Comparison of ENCODE assay signal across 8 mouse cellular contexts in the genomic region with DNA sequence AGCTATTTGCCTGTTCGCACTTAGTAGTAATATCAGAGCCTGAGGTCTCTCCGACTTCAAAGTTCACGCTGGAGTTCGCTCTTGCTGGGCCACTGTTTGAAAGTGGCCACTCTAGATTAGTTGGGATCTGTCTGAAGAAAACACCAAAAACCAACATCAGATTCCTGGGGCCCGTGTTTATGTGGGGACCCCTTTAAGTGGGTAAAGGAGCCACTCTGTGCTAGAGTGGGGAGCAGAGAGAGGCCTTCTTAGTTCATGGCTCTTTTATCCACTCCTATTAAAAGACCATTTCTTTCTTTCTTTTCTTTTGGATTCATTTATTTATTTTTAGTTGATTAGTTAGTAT. TPM values are rescaled to one million over a fixed set of nuclear protein-coding genes. Genes with fewer than 3 reads are reported as not detected.
A peak's percentile ranks its signal among the peaks of the same experiment; 100 is the strongest.
DNase-seq lines count a peak whose midpoint lies in the region; ATAC-seq and TF ChIP-seq lines count a peak whose summit lies in the region.

No protein-coding gene starts in this region.

- WGBS in heart, embryonic 16.5 days: 2% methylated on average over 5 of the region's 5 CpGs
- WGBS in hindbrain, embryonic 11.5 days: 16% methylated on average over 5 of the region's 5 CpGs
- 16% methylated on average over 5 of the region's 5 CpGs for WGBS in midbrain, embryonic 11.5 days

- H3K4me3 ChIP-seq in heart, embryonic 16.5 days (ENCODE audit: low read length): peak overlapping the region; percentile 84
- peak overlapping the region; percentile 97 for H3K4me3 ChIP-seq in G1E (ENCODE audit: low read depth, low read length)
- peak overlapping the region; percentile 80 for H3K4me3 ChIP-seq in hindbrain, embryonic 11.5 days (ENCODE audit: low read depth, low read length)
- H3K4me3 ChIP-seq in midbrain, embryonic 11.5 days (ENCODE audit: low read depth, low read length): peak overlapping the region; percentile 94

- ATAC-seq in heart, embryonic 16.5 days (replicated peaks; ENCODE audit: extremely low read depth, insufficient read depth, low FRiP score): no peak
- ATAC-seq in G1E (ENCODE audit: extremely low read depth, insufficient number of reproducible peaks, low FRiP score, poor library complexity, severe bottlenecking): no peak
- ATAC-seq in hindbrain, embryonic 11.5 days (ENCODE audit: low FRiP score): no peak; the same call in 1 of the 2 replicates
- ATAC-seq in midbrain, embryonic 11.5 days (ENCODE audit: low FRiP score): peak; percentile 13; the same call in 1 of the 2 replicates

- H3K9ac ChIP-seq in heart, embryonic 16.5 days (ENCODE audit: low read length): peak overlapping the region; percentile 98
- peak overlapping the region; percentile 94 for H3K9ac ChIP-seq in hindbrain, embryonic 11.5 days (ENCODE audit: low read depth, low read length)
- H3K9ac ChIP-seq in midbrain, embryonic 11.5 days (ENCODE audit: low read length): peak overlapping the region; percentile 96

- peaks cover 6% of the 10 kb centered on the region for H3K4me1 ChIP-seq in heart, embryonic 16.5 days (ENCODE audit: control insufficient read depth, insufficient read depth, low read length)
- H3K4me1 ChIP-seq in G1E (ENCODE audit: insufficient read depth, low read depth, low read length): peaks cover 24% of the 10 kb centered on the region
- H3K4me1 ChIP-seq in hindbrain, embryonic 11.5 days (replicated peaks; ENCODE audit: control insufficient read depth, insufficient read depth, low read length): no peaks in the 10 kb centered on the region
- peaks cover 6% of the 10 kb centered on the region; the same call in 1 of the 2 replicates for H3K4me1 ChIP-seq in midbrain, embryonic 11.5 days (ENCODE audit: control insufficient read depth, insufficient read depth, low read length)

- H3K27ac ChIP-seq in heart, embryonic 16.5 days (ENCODE audit: low read length): peak overlapping the region; percentile 88
- peak overlapping the region; percentile 87 for H3K27ac ChIP-seq in hindbrain, embryonic 11.5 days (ENCODE audit: low read depth, low read length)
- H3K27ac ChIP-seq in midbrain, embryonic 11.5 days (ENCODE audit: low read depth, low read length): peak overlapping the region; percentile 67

- no peaks in the 10 kb centered on the region for H3K27me3 ChIP-seq in heart, embryonic 16.5 days (ENCODE audit: control insufficient read depth, insufficient read depth, low read length)
- no peaks in the 10 kb centered on the region for H3K27me3 ChIP-seq in G1E (ENCODE audit: insufficient read depth, low read length)
- no peaks in the 10 kb centered on the region for H3K27me3 ChIP-seq in hindbrain, embryonic 11.5 days (ENCODE audit: control insufficient read depth, insufficient read depth, low read length)
- no peaks in the 10 kb centered on the region for H3K27me3 ChIP-seq in midbrain, embryonic 11.5 days (ENCODE audit: control insufficient read depth, insufficient read depth, low read length)

- DNase-seq in heart, postnatal 4 days: no peak
- DNase-seq in G1E (ENCODE audit: low spot score): peak; percentile 10
- DNase-seq in hindbrain, embryonic 11.5 days (ENCODE audit: low spot score): no peak
- DNase-seq in midbrain, embryonic 11.5 days (ENCODE audit: low spot score, missing footprints): no peak
- no peak for DNase-seq in adrenal gland, postnatal 14 days
- no peak for DNase-seq in right cerebral cortex, postnatal 4 days
- no peak for DNase-seq in layer of hippocampus, adult 11-12 months (ENCODE audit: low spot score)

- H3K9me3 ChIP-seq in heart, embryonic 16.5 days (replicated peaks; ENCODE audit: control insufficient read depth, low read length): no peaks in the 10 kb centered on the region
- no peaks in the 10 kb centered on the region for H3K9me3 ChIP-seq in G1E (replicated peaks)
- no peaks in the 10 kb centered on the region for H3K9me3 ChIP-seq in hindbrain, embryonic 11.5 days (ENCODE audit: control insufficient read depth, low read length)
- no peaks in the 10 kb centered on the region for H3K9me3 ChIP-seq in midbrain, embryonic 11.5 days (ENCODE audit: control insufficient read depth, low read length)

- H3K36me3 ChIP-seq in heart, embryonic 16.5 days (ENCODE audit: control insufficient read depth, insufficient read depth): peaks cover 21% of the 10 kb centered on the region
- H3K36me3 ChIP-seq in G1E (replicated peaks): peaks cover 36% of the 10 kb centered on the region
- no peaks in the 10 kb centered on the region for H3K36me3 ChIP-seq in hindbrain, embryonic 11.5 days (ENCODE audit: control insufficient read depth, insufficient read depth, low read length)
- H3K36me3 ChIP-seq in midbrain, embryonic 11.5 days (ENCODE audit: control insufficient read depth, insufficient read depth, low read length): peaks cover 6% of the 10 kb centered on the region; the same call in 1 of the 2 replicates

- H3K4me2 ChIP-seq in heart, embryonic 16.5 days (ENCODE audit: low read depth, low read length): peak overlapping the region; percentile 81
- peak overlapping the region; percentile 43 for H3K4me2 ChIP-seq in hindbrain, embryonic 11.5 days (replicated peaks; ENCODE audit: low read depth, low read length)
- peak overlapping the region; percentile 65 for H3K4me2 ChIP-seq in midbrain, embryonic 11.5 days

- no peak for TF ChIP-seq CTCF in G1E (IDR thresholded peaks at IDR 0.05; ENCODE audit: low read depth, low read length)

RNA-seq across cellular contexts. Expression of a gene that starts 0.7 kb away (rescaled TPM):
- 65.6 and 73.4 TPM in 2 replicates for polyA plus RNA-seq in heart, embryonic 16.5 days (2015; fragmentation: Nextera tagmentation; extraction: Ambion mirVana)
- total RNA-seq in heart, postnatal 4 days (2021): 10 to 100 TPM; 35.7 to 36.6 TPM
- 14.0 and 15.0 TPM in 2 replicates for total RNA-seq in G1E (2014; fragmentation: Nextera tagmentation)
- total RNA-seq in G1E (2017): 36.8 and 43.6 TPM in 2 replicates
- 11.6 and 14.0 TPM in 2 replicates for polyA plus RNA-seq in G1E (2012)
- polyA plus RNA-seq in hindbrain, embryonic 11.5 days (2014; fragmentation: Nextera tagmentation; extraction: Ambion mirVana): 103 and 108 TPM in 2 replicates
- polyA plus RNA-seq in midbrain, embryonic 11.5 days (2014; fragmentation: Nextera tagmentation; extraction: Ambion mirVana): 91.4 and 101 TPM in 2 replicates
- 50.0 and 52.8 TPM in 2 replicates for total RNA-seq in adrenal gland, postnatal 14 days (2021)

RNA-seq across cellular contexts. Expression of a gene that starts 12.0 kb away (rescaled TPM):
- 49.9 and 66.0 TPM in 2 replicates for polyA plus RNA-seq in heart, embryonic 16.5 days (2015; fragmentation: Nextera tagmentation; extraction: Ambion mirVana)
- 10 to 100 TPM; 42.2 to 45.7 TPM for total RNA-seq in heart, postnatal 4 days (2021)
- total RNA-seq in G1E (2014; fragmentation: Nextera tagmentation) (13.1 and 19.2 TPM in 2 replicates), G1E (2017) (30.3 and 30.9 TPM in 2 replicates)
- polyA plus RNA-seq in G1E (2012): 43.4 and 59.1 TPM in 2 replicates
- 27.9 and 29.9 TPM in 2 replicates for polyA plus RNA-seq in hindbrain, embryonic 11.5 days (2014; fragmentation: Nextera tagmentation; extraction: Ambion mirVana)
- 30.4 and 34.9 TPM in 2 replicates for polyA plus RNA-seq in midbrain, embryonic 11.5 days (2014; fragmentation: Nextera tagmentation; extraction: Ambion mirVana)
- total RNA-seq in adrenal gland, postnatal 14 days (2021): 62.1 and 72.6 TPM in 2 replicates

RNA-seq across cellular contexts. Expression of a gene that starts 22.2 kb away (rescaled TPM):
- 49.3 and 51.4 TPM in 2 replicates for polyA plus RNA-seq in heart, embryonic 16.5 days (2015; fragmentation: Nextera tagmentation; extraction: Ambion mirVana)
- total RNA-seq in heart, postnatal 4 days (2021): 10 to 100 TPM; 77.3 to 82.3 TPM
- total RNA-seq in G1E (2014; fragmentation: Nextera tagmentation) (84.0 and 88.9 TPM in 2 replicates), G1E (2017) (58.4 and 64.2 TPM in 2 replicates)
- 20.3 and 28.2 TPM in 2 replicates for polyA plus RNA-seq in G1E (2012)
- 69.5 and 74.3 TPM in 2 replicates for polyA plus RNA-seq in hindbrain, embryonic 11.5 days (2014; fragmentation: Nextera tagmentation; extraction: Ambion mirVana)
- polyA plus RNA-seq in midbrain, embryonic 11.5 days (2014; fragmentation: Nextera tagmentation; extraction: Ambion mirVana): 66.0 and 72.3 TPM in 2 replicates
- 53.9 and 55.4 TPM in 2 replicates for total RNA-seq in adrenal gland, postnatal 14 days (2021)
